Mouse (Mus musculus) spleen, postnatal 36 days (tissue): ENCODE results near the gene Tmed1.
"Not testable (repeated sequence)": the region's sequence is repeated elsewhere in the genome, so short reads cannot be mapped to it uniquely, and the experiment has no call there.

Source experiments
- DNase-seq, 2 experiments: peaks; one replicate each; pipeline ENCODE4 v3.0.0; 2022; ENCODE audit warnings: low spot score in 2 of 2, mixed read lengths in 1 of 2

Tmed1 gene

DNA sequence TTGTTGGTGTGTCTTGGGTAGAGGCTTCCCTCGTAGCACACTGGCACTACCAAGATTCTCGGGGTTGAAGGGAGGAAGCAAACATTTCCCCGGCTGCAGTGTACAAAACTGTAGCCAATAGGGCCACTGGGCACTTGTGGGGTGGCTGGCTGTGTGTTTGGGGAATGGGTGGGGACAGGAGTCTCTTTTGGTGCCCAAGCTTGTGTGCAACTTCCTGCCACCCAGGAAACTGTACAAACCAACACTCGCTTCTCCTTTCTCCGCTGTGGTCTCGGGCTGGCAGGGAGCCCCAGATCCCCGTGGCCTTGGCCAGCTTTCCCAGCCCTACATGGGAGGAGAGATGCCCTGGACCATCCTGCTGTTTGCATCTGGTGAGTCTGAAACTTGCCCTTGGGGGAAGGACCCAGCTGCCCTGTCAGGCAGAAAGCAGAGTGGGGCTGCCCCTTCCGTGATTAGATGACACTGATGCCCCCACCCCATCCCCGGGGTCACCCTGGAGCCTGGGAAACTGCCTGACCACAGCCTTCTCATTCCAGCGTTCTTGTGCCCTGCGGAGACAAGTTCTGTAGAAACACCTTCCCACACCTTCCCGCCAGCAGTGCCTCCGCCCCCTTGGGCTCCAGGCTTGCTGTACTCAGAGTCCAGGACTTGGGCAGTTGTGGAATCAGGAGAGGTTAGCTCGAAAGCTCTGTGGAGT, 16.0 kb upstream of the Tmed1 start, which contains the start of gene AB124611:
TSS of gene AB124611 (plus strand) at position 240 of the 697 bp plus-strand sequence.
- peak; percentile 85 to 87 for DNase-seq

DNA sequence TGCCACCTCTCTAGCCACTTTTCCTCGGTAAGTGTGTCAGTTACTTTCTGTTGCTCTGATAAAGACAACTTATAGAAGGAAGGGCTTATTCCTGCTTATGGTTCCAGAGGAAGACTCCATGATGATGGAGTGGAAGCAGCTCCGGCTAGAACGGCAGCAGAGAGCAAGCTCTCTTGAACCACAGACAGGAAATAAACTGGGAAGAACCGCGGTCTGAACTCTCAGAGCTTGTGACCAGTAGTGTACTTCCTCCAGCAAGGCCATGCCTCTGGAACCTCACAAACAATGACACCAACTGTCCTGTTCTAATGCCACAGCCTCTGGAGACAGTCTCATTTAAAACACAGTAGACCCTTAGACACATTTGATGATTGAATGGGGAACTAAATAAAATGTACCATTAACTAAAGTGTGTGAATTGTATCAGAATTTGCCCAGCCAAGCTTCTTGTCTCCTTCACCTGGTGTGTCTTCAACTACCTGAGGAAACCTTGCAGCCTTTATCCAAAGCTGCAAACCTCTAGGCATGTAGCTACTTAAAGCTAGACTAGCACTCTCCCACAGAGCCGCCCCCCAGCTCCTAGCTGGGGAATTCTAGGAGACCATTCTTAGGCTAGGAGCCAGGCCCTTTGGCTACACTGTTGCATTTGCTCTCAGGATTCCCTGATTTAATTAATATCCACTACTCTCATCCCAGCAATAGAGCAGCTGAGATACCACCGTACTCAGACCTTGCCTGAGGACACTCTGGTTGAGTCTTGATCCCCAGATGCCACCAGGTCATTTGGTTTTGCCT, 15.3 kb upstream of the Tmed1 start:
- DNase-seq, result peak; percentile 56 to 61

DNA sequence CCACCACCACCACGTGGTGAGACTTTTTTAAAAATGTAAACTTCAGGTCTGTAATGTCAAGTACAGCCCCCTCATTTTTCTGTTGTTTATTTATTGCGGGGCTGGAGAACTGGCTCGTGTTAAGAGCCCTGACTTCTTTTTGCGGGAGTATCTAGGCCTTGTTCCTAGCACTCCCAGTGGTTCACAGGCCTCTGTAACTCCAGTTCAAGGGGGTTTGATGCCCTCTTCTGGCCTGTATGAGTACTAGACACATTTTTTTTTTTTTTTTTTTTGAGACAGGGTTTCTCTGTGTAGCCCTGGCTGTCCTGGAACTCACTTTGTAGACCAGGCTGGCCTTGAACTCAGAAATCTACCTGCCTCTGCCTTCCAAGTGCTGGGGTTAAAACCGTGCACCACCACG, 8.6 kb upstream of the Tmed1 start:
- DNase-seq, result not testable (repeated sequence)

DNA sequence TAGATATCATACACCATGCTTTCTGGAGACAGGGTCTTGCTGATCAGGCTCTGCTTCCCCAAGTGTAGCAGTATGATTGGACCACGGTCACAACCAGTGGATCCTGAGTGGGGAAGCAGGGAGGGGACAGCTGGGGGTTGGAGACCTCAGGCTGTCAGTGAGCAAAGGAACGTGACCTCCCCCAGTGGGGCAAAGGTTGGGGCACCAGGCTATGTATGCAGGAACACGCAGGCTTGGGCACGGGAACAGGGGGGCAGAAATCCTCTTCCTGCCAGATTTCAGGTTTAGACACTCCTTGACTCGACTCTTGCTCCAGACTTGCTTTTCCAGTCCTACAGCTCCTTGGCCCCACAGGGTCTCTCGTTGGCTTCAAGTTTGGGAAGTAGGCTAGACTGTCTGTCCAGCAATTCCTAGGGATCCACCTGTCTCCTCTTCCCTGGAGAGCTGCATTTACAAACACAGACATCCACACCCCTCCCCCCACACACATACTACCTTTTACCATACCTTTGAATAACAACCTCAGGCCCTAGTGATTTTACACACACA, 8.0 kb upstream of the Tmed1 start:
- no peak for DNase-seq

DNA sequence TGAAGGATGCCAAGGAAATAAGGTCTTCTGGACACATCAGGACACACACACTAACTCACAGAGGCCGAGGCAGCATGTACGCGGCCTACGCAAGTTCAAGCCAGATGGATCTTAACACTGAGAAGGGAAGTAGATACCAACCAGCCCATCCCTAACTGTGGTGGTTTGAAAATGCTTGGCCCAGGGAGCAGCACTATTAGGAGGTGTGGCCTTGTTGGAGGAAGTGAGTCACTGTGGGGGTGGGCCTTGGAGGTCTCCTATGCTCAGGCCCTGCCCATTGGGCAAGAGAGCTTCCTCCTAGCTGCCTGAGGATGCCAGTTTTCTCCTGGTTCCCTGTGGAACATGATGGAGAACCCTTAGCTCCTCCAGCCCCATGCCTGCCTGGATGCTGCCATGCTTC, 3.4 kb upstream of the Tmed1 start:
- DNase-seq, result no peak

DNA sequence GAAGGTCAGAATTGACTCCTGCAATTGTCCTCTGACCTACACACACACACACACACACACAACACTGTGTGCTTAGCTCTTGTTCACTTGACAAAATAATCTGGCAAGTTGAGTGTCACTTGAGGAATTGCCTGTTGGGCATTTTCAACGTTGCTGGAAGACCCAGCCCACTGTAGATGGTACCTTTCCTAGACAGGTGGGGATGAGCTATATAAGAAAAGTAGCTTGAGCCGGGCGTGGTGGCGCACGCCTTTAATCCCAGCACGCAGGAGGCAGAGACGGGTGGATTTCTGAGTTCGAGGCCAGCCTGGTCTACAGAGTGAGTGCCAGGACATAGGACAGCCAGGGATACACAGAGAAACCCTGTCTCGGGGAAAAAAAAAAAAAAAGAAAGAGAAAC, 1.0 kb upstream of the Tmed1 start:
- DNase-seq, result no peak

DNA sequence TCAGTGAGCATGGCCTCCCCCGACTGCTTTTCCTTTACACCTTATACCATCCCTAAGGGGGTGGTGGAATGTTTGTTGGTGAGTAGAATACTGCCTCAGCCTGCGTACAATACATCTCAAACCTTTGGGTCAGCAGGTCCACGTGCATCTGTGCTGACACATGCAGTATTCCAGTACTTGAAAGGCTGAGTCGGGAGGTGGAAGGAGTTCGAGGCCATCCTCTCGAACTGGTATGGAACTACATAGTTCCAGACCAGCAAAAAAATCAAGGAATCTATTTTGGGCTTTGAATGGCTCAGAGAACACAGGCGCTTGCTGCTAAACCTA, 600 bp upstream of the Tmed1 start:
- no peak for DNase-seq

DNA sequence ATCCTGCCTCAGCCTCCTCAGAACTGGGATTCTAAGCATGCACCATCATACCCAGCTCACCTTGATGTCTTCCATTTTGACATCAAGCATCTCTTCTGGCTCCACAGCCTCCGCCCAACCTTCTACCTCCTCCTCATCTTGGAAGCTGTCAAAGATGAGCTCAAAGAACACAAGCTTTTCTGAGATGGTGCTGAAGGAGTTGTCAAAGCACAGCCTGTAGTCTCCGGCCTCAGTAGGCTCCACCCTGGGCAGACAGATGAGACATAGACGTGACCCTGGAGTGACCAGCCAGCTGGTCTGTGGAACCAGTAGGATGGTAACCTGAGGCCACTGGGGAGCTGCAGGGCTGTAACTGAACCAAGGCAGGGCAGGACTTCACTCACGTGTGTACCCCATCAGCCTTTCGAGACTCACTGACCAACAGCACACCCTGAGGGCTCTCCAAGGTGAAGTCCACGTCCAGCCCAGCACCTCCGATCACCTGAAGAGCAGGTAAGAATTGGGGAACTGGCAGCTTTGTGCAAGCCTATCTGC, 1.1 kb downstream of the Tmed1 start:
- no peak for DNase-seq

DNA sequence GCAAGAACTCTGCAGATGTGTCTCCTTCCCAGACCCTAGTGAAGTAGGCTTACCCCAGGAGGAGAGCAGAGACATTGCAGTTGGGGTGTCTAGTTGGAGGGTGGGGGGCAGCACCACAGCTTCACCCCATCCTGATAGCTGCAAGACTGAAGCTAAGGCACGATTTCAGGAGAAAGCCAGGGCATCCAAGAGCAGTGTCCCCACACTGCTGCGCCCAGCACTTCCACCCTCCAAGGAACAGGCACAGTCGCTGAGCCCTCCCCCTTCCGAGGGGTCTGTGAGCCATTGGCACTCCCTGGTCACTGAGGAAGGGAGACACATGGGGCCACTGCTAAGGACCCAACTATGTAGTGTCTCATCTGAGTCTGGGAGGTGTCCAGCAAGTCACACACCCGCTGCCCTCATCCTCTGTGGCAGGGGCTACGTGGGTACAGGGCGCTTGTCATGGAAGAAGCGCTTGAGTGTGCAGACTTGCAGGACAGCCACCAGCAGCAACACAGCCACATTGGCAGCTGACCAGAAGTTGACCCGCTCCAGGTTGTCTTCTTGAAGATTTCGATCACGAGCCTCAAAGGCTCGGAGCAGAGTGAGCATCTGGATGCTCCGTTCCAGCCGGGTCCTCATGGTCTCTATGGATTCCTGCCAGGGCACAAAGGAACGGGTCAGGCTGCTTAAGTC, 2.2 kb downstream of the Tmed1 start:
- no peak for DNase-seq

DNA sequence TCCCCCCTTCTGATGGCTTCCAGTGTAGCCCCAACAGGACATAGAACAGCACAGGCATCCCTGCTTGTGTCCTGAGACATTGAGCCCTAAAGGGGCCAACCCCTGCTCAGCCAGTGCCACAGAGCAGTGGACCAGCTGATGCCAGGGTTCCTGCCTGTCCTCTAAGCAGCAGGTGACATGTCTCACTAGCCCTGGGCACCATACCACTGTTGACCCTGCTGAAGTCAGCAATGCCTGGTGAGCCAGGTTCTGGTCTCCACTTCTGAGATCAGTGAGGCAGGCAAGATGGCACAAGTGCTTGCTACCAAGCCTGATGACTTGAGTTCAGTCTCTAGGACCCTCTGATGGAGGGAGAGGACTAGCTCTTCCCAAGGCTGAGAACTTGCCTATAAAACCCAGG, 4.3 kb downstream of the Tmed1 start:
- DNase-seq, result no peak

DNA sequence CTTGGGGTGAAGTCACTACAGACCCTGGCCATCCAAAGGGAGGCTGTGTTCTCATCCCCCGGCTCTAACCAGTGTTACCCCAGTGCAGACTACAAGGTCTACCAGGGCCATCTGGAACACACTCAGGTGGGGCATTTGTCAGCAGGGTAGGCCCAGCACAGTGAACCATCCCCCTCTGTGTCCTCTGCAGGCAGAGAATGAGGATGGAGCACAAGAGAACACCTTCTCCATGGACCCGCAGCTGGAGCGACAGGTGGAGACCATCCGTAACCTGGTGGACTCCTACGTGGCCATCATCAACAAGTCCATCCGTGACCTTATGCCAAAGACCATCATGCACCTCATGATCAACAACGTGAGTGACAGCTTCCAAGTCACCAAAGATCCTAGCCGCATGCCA, 6.7 kb downstream of the Tmed1 start:
- no peak for DNase-seq

DNA sequence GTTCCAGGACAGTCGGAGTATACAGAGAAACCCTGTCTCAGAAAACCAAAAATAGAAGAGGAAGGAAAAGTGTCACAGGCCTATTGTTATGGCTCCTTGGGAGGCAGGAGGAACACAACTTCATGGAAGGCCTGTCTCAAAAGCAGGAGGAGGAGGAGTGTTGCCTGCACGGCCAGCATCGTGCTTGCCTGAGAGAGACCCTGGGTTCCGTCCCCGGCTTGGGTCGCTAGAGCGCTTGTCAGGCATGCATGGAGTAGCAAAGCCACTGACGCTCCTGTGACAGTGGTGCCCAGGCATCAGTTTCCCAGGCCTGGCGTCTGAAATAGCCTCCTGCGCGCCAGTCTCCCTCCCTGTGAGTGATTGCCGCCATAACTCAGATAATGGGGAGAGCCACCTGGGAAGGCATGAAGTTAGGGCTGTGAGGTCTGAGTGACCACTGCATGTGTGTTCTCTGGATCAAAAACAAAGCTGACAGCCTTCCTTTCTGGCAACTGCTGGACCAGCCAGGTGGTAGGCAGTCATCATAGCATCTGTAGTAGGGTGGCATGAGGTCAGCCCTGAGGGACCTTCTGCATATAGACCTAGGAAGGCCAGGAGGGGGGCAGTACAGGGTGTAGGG, 11.7 kb downstream of the Tmed1 start:
- no peak for DNase-seq

DNA sequence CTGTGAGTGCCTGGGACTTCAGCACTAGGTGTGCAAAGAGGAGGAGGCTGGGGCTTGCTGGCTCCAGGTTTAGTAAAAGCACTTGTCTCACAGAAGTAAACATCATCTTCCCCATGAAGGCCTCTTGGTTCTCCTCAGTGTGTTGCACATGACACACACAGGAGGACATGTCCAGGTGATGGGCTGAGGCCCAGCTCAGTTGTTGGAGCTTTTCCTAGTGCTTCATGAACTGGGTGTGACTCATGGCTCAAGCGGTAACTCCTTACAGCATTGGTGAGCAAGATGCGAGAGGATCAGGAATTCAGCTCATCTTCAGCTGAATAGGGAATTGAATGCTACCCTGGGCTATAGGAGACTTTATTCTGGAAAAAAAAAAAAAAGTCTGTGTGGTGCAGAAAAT, 12.4 kb downstream of the Tmed1 start:
- DNase-seq, result no peak

DNA sequence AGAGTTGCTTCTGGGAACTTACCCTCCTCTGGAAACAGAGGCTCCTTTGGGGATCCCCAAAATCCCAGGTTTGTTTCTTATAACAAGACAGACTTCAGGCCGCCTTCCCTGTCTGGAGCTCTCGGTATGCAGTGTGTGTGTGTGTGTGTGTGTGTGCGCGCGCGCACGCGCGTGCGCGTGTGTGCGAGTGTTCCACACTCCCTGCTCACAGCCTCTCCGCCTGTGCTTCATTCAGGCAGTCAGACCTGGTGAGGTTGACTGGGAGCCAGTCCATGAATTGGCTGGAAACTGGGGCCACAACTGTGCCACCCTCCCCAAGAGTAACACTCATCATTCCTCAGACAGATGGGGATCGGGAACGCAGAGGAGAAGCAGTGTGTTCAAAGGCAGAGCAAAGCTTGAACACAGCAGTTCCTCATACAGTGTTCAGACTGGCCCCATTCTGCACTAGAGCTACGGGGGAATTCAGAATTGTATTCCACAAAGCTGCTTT, 13.0 kb downstream of the Tmed1 start:
- DNase-seq, result no peak

DNA sequence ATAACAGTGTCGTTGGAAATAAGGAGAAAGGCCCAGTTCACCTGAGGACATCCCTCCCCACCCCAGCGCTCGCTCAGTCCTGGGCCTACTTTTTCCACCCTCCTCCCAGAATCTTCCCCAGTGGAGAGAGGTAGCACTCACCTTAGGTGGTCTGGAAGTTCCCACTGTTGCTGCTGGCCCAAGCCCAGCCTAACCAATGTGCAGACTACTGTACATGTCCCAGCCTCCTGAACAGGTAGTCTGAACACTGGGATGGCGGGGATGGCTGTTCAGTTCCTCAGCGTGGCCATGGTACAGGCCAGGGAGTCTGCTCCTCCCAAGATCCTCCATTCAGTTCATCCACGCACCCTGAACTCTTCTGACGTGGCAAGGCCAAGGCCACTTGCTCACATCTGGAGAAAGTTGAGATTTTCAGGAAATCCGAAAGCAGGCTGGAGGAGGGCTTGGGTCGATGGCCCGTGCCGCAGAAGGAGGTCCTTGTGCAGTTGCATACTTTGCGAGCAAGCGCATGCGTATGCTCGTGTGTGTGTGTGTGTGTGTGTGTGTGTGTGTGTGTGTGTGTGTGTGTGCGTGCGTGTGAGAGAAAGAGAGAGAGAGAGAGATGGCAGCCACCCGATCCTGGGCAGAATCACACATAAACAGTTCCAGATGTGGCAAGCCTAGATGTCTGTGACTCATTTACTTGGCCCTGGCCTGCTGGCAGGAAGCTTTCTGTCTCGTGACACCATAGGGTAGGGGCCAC, 13.6 kb downstream of the Tmed1 start:
- DNase-seq, result no peak

DNA sequence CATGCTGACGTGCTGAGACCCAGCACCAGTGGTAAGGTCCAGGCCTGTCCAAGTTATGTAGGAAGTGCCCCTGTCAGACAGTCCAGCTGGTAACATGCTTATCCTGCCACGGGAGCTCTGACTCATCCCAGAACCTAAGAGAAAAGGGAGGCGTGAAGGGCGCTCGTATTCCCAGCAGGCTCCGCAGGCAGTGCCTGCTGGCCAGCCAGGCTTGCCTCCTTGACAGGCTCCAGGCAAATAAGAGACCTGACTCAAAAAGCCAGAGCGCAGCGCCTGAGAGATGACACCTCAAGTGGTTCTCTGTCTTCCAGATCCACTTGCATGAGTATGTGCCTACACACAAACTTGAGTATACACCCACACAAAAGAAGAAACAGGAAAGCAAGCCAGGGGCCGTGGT, 15.3 kb downstream of the Tmed1 start:
- no peak for DNase-seq

DNA sequence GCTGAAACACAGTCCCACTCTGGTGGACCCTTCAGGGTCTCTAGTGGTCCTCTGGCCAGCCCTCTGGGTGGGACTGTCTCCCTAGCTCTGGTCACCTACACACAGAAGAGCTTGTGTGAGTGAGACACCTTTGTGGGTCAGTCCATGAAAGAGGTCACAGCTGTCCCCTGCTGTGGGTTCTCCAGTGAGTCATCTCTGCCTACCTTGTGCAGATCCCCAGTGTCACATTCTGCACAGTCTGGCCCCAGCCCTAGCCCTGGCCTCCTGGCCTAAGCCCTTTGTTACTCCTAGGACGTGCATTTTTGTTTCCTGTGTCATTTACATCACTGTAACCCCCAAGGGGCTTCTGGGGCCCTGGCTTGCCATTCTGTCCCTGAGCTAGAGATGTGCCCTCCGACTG, 16.1 kb downstream of the Tmed1 start:
- no peak for DNase-seq

DNA sequence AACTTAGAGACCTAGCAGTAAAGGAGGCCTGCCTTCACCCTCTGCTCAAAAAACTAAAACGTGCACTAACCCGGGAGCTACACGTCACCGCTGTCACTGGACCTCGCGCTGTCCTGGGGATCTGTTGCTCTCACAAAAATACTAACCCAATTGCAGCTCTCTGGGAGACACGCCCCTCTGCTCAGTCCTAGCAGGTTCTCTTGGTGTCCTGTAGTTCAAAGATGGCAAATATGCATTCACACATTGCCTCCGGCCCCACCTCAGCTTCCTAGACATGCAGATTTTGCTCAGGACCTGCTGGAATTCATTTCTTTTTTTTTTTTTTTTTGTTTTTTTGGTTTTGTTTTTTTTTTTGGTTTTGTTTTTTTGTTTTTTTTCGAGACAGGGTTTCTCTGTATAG, 19.4 kb downstream of the Tmed1 start:
- no peak for DNase-seq

DNA sequence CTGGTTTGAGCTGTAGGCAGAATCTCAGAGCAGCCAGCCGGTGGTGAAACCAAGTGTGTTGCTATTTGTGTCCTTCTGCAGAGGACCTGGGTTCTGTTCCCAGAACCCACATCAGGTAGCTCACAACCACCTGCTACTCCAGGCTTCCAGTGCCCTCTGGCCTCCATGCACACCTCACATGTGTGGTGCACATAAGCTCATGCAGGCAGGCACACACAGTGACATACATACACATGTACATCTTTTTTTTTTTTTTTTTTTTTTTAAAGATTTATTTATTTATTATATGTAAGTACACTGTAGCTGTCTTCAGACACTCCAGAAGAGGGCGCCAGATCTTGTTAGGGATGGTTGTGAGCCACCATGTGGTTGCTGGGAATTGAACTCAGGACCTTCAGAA, 21.8 kb downstream of the Tmed1 start:
- DNase-seq, result not testable (repeated sequence)

DNA sequence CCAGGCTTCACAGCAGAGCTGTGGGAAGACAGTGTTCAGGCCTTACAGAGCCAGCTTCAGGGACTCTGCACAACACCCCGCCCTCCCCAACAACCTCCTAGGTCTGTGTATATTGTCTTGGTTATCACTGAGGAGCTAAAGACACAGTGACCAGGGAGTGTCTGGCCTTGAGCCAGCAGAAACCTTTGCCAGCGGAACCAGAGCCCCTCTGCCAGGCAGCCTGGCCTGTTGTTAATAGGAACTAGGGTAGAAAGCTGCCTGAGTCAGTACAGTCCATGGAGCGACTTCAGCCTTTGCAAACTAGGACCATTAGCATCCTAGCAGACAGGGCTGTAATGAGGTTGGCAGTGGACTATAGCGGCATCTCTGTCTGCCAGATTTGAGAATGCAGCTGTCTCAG, 26.0 kb downstream of the Tmed1 start:
- no peak for DNase-seq

DNA sequence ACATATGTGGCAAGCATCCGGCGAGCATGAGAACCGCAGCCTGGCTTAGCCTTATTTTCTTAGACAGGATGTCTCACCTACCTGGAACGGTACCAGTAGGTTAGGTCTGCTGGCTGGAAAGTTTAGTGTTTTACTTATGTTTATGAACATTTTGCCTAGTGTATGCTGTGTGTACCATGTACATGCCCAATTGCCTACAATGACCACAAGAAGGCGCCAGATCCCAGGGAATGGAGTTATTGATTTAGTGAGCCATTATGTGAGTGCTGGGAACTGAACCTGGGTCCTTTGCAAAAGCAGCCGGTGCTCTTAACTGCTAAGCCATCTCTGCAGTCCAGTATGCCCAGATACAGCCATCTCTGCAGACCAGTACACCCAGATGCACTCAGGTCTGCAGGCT, 32.3 kb downstream of the Tmed1 start:
- no peak for DNase-seq
